Mouse (Mus musculus) left cerebral cortex, adult 18-20 months (tissue): ENCODE data around the gene Exoc2. TPM values are rescaled to one million over a fixed set of nuclear protein-coding genes. Genes with fewer than 3 reads are reported as not detected.

Source experiments
- DNase-seq, 2 experiments: peaks; one replicate each; pipeline ENCODE4 v3.0.0; 2021 to 2022; ENCODE audit warnings: low spot score in 2 of 2, mixed read lengths in 1 of 2
- total RNA-seq, 2 experiments: library from RNA; stranded (reverse); gene quantifications; 2 replicates each; pipeline ENCODE4 v1.2.3; 2021

Gene Exoc2
- total RNA-seq, 2 experiments from 2014 or later: 42.6 to 44.8 TPM

- DNase-seq: no peak
Observed at GRCm38 (mm10) chr13:30974247-30974630, 346 bp upstream of the Exoc2 start.

- DNase-seq: no peak
Observed at GRCm38 (mm10) chr13:30972102-30972501, 1.8 kb downstream of the Exoc2 start.

- no peak for DNase-seq
Observed at GRCm38 (mm10) chr13:30971047-30971446, 2.8 kb downstream of the Exoc2 start.

DNA sequence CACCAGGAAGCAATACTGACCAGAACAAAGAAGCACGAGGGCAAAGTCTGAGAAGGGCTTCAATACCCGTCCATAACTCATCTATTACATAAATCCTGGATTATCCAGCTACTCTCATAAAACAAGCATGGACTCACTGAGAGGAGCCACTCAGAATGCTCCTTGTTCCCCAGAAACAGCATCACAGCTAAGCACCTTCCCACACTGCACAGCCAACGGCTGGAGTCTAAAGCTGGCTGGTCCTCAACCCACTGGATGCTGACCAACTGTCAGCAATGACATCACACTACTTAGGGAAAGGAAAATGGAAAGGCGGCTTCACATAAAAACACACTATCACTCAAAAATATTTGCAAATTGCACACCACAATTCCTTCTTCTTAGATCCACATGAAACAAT, 5.6 kb downstream of the Exoc2 start:
- no peak for DNase-seq

GRCm38 (mm10) chr13:30966507-30966911, 7.4 kb downstream of the Exoc2 start:
- DNase-seq: no peak

GRCm38 (mm10) chr13:30961932-30962331, 12.0 kb downstream of the Exoc2 start:
- no peak for DNase-seq

DNA sequence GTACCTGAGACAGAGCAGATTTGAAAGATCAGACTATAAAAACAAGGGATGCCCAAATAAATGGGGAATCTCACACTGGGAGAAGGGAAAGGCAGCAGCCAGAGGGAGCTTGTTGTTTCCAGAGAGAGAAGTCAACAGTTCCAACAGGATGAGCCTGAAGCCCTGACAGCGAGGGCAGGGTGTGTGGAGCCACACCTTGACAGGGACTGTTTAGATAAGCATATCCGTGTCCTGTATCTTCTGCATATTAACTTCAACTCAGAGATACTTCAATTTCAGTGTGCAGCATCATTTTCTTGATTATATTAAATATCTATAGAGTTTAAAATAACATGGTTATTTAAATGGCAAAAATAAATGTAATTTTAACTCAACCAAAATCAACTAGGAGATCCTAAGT, 13.2 kb downstream of the Exoc2 start:
- DNase-seq: no peak

GRCm38 (mm10) chr13:30953580-30953979, 20.3 kb downstream of the Exoc2 start:
- DNase-seq: no peak

GRCm38 (mm10) chr13:30952044-30952443, 21.8 kb downstream of the Exoc2 start:
- DNase-seq: no peak

DNA sequence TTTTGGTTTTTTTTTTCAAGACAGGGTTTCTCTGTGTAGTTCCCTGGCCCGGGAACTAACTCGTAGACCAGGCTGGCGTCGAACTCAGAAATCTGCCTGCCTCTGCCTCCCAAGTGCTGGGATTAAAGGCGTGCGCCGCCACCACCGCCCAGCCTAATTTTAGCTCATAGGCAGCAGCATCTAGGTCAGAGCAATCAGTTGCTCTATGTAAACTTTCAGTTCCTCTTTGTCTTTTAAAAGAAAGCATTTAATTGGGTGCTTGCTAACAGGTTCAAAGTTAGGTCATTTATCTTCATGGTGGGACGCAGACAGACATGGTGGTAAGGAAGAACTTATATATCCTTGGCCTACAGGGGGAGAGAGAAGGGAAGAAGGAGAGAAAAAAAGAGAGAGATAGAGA, 24.7 kb downstream of the Exoc2 start:
- DNase-seq: no peak

DNA sequence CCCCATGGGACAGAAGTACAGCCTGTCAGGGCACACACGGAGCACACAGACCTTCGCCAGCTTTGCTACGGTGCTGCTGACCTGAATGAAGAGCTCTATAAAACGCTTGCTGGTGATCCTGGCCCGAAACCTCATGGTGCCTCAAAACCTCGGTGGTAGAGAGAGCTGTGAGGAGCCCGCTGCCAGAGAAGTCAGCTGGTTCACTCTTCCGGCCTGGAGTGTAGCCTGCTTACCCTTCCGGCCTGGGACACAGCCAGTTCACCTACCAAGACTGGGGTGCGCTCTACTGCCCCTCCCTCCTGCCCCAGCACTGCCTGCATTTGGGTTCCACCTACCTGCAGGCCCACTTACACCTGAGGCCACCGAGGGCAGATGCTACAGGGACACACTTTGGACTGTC, 26.4 kb downstream of the Exoc2 start, which contains the start of gene Hus1b:
Gene Hus1b, minus strand, starts transcription at position 220 of the 400 bp plus-strand sequence.
- no peak for DNase-seq

DNA sequence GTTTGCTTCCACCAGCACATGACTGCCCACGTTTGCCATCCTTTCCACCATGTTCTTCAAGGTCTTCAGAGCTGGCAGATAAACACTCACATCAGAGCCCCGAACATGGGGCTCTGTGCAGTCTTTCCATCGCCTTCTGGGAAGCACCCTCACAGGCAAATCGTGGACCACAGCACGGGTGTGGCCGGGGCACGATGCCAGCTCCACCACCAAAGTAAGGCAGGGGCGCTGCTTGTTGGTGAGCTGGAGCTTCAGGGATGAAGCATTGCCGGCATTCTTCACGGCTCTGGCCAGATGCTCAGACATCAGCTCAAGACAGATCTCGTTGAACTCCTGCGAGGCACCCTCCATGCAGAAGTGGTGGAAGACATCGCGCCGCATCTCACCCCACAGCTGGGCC, 26.8 kb downstream of the Exoc2 start:
- no peak for DNase-seq

DNA sequence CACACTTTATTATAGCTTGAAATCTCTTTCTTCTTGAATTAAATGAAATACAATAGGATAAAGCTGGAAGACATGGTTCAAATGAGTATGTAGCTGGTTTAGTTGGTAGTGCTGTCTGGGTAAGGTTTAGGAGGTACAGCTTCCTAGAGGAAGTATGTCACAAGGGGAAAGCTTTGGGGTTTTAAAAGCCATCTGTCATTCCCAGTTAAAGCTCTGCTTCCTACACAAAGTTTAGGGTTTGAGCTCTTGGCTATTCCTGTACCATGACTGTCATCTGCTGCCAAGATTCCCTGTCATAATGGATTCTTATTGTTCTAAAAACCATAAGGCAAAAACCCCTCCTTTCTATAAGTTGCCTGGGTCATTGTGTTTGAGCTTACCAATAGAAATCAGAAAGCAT, 28.1 kb downstream of the Exoc2 start:
- no peak for DNase-seq

DNA sequence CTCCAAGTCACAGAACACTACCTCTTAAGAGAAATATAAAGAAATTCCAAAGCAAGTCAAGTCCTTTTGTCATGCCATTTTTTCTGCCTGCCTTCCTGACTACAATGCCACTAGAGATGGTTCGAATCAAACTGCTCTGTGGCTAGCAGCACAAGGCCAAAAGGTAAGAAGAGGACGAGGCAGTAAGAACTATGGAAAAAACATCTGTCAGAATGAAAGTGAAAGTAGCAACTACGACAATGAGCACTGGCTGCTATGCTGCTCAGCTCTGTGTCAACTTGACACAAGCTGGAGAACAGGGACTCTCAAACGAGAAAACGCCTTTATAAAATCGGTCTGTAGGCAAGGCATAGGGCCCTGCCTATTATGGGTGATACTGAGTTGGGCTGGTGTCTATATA, 40.9 kb downstream of the Exoc2 start:
- DNase-seq: no peak

DNA sequence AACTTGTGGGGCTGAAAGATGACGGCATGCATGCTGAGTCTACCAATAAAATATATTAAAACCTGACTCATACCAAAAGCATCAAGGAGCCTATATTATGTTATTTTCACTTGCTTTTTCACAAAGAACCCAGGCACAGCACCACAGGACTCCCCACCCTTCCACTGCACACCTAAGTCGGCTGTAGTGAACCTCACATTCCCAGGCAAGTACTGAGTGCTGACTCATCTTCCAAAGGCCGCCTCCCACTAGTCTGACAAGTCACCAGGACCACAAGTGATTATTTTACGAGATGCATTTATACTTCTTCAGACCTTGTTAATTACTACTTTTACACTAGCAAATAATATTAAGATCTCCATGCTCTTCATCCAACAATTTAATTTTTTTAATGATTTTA, 42.3 kb downstream of the Exoc2 start:
- DNase-seq: no peak

DNA sequence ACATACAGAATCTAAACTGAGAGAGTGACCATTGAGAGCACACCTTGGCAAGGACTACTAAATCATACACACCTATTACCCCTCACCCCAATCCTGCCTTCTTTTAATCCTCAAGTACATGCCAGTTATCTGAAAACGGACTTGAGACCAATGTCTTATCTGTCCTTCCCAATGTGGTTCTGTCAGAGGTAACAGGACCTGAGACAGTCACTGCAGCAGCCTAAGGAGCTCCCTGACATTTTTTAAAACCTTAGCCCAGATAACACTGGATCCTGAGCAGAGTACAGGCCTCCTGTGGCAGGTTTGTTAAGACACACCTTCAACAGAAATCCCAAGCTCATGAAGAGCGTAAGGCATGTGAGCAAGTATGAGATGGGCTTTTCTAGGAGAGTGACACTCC, 44.8 kb downstream of the Exoc2 start:
- no peak for DNase-seq

GRCm38 (mm10) chr13:30924269-30924668, 49.6 kb downstream of the Exoc2 start:
- DNase-seq: no peak

DNA sequence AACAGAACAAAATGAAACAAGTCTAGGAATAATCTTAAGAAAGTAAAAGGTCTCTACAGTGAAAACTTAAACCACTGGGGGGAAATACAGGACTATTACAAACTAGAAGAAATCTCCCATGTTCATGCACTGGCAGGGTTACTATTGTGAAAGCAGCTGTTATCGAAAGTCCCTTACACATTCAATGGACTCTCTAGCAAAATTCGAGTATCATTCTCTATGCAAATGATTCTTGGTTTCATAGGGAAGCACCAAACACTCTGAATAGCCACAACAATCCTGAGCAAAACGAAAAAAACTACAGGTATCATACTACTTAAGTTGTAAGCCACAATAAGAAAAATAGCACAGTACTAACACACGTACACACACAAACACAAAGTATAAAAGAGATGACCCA, 52.0 kb downstream of the Exoc2 start:
- DNase-seq: no peak

- no peak for DNase-seq
Observed at GRCm38 (mm10) chr13:30913757-30914156, 60.1 kb downstream of the Exoc2 start.

DNA sequence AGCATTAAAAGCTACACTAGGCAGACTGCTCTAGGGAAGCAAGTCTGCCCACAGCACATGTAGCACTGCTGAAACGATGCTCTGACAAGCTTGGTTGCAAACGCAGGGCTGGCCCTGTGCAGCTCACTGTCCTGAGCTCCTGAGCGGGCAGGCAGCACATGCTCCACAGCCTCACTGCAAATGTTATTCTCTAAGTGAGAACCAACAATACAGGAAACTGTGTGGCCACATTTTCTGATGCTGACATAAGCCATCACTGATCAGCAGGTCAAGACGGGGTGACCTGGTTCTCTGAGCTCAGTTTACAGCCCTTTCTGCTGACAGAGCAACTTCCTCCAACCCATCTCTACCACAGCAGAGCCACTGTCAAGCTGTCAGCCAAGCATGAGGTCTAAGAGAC, 60.9 kb downstream of the Exoc2 start:
- DNase-seq: no peak

GRCm38 (mm10) chr13:30911931-30912625, 61.8 kb downstream of the Exoc2 start:
- no peak for DNase-seq

- DNase-seq: no peak
Observed at GRCm38 (mm10) chr13:30910889-30911288, 63.0 kb downstream of the Exoc2 start.

- no peak for DNase-seq
Observed at GRCm38 (mm10) chr13:30902286-30902685, 71.6 kb downstream of the Exoc2 start.
